Mouse (Mus musculus): ENCODE results near the gene Klf11. TPM values are rescaled to one million over a fixed set of nuclear protein-coding genes. Genes with fewer than 3 reads are reported as not detected.
"Not testable (repeated sequence)": the region's sequence is repeated elsewhere in the genome, so short reads cannot be mapped to it uniquely, and the experiment has no call there.

Gene Klf11
- polyA plus RNA-seq, 1 experiment from 2014 or later: 16.0 TPM

- ATAC-seq (ENCODE audit: insufficient read depth, low FRiP score, low TSS enrichment): no peak
- 79% methylated on average over 11 of the region's 11 CpGs for WGBS
- H3K27me3 ChIP-seq (ENCODE audit: control insufficient read depth, insufficient read depth, low read length): peaks cover 11% of the 10 kb centered on the region
- no peaks in the 10 kb centered on the region for H3K4me1 ChIP-seq (ENCODE audit: control insufficient read depth, insufficient read depth, low read length)
- no peak overlapping the region for H3K27ac ChIP-seq (ENCODE audit: low read depth, low read length)
- no peak overlapping the region for H3K9ac ChIP-seq (ENCODE audit: low read length)
- no peak overlapping the region for H3K4me2 ChIP-seq (ENCODE audit: low read depth)
- H3K4me3 ChIP-seq (ENCODE audit: low read depth, low read length): no peak overlapping the region
- H3K9me3 ChIP-seq (ENCODE audit: control insufficient read depth, low read length): no peaks in the 10 kb centered on the region
- DNase-seq (ENCODE audit: low spot score): no peak
- H3K36me3 ChIP-seq (ENCODE audit: control insufficient read depth, insufficient read depth, low read length): no peaks in the 10 kb centered on the region
Observed at GRCm38 (mm10) chr12:24686696-24687346, 35.7 kb downstream of the Klf11 start.

GRCm38 (mm10) chr12:24690351-24690750 is 39.3 kb downstream of the Klf11 start:
- H3K4me2 ChIP-seq (ENCODE audit: low read depth): no peak overlapping the region
- H3K4me3 ChIP-seq (ENCODE audit: low read depth, low read length): no peak overlapping the region
- no peak overlapping the region for H3K9ac ChIP-seq (ENCODE audit: low read length)
- no peak for DNase-seq (ENCODE audit: low spot score)
- ATAC-seq (ENCODE audit: insufficient read depth, low FRiP score, low TSS enrichment): no peak
- no peak overlapping the region for H3K27ac ChIP-seq (ENCODE audit: low read depth, low read length)
- 83% methylated on average over 3 of the region's 3 CpGs for WGBS
- no peaks in the 10 kb centered on the region for H3K4me1 ChIP-seq (ENCODE audit: control insufficient read depth, insufficient read depth, low read length)
- H3K27me3 ChIP-seq (ENCODE audit: control insufficient read depth, insufficient read depth, low read length): no peaks in the 10 kb centered on the region
- no peaks in the 10 kb centered on the region for H3K36me3 ChIP-seq (ENCODE audit: control insufficient read depth, insufficient read depth, low read length)
- no peaks in the 10 kb centered on the region for H3K9me3 ChIP-seq (ENCODE audit: control insufficient read depth, low read length)

GRCm38 (mm10) chr12:24696500-24697483 is 45.7 kb downstream of the Klf11 start:
- H3K4me2 ChIP-seq (ENCODE audit: low read depth): no peak overlapping the region

GRCm38 (mm10) chr12:24697484-24698204 is 46.6 kb downstream of the Klf11 start:
- ATAC-seq (ENCODE audit: insufficient read depth, low FRiP score, low TSS enrichment) (no peak; the same call in 1 of the 2 replicates), DNase-seq (ENCODE audit: low spot score) (no peak)
- H3K27ac ChIP-seq (ENCODE audit: low read depth, low read length): no peak overlapping the region
- H3K36me3 ChIP-seq (ENCODE audit: control insufficient read depth, insufficient read depth, low read length): no peaks in the 10 kb centered on the region
- 64% methylated on average over 8 of the region's 8 CpGs for WGBS
- 0 out of 2 replicates have a peak, but pooled peaks cover 2% of the 10 kb centered on the region for H3K27me3 ChIP-seq (ENCODE audit: control insufficient read depth, insufficient read depth, low read length)
- no peak overlapping the region for H3K9ac ChIP-seq (ENCODE audit: low read length)
- no peak overlapping the region for H3K4me2 ChIP-seq (ENCODE audit: low read depth)
- no peak overlapping the region for H3K4me3 ChIP-seq (ENCODE audit: low read depth, low read length)
- H3K9me3 ChIP-seq (ENCODE audit: control insufficient read depth, low read length): no peaks in the 10 kb centered on the region
- no peaks in the 10 kb centered on the region for H3K4me1 ChIP-seq (ENCODE audit: control insufficient read depth, insufficient read depth, low read length)

More at GRCm38 (mm10) chr12:24696500-24697483, 45.7 kb downstream of the Klf11 start:
- ATAC-seq (ENCODE audit: insufficient read depth, low FRiP score, low TSS enrichment) (peak; percentile 89), DNase-seq (ENCODE audit: low spot score) (peak; percentile 86)
- no peak overlapping the region for H3K27ac ChIP-seq (ENCODE audit: low read depth, low read length)
- no peak overlapping the region for H3K9ac ChIP-seq (ENCODE audit: low read length)
- no peak overlapping the region for H3K4me3 ChIP-seq (ENCODE audit: low read depth, low read length)
- H3K36me3 ChIP-seq (ENCODE audit: control insufficient read depth, insufficient read depth, low read length): no peaks in the 10 kb centered on the region
- 43% methylated on average over 16 of the region's 16 CpGs for WGBS
- H3K9me3 ChIP-seq (ENCODE audit: control insufficient read depth, low read length): no peaks in the 10 kb centered on the region
- no peaks in the 10 kb centered on the region for H3K4me1 ChIP-seq (ENCODE audit: control insufficient read depth, insufficient read depth, low read length)
- H3K27me3 ChIP-seq (ENCODE audit: control insufficient read depth, insufficient read depth, low read length): 0 out of 2 replicates have a peak, but pooled peaks cover 2% of the 10 kb centered on the region

- H3K4me2 ChIP-seq (ENCODE audit: low read depth): no peak overlapping the region
- no peak overlapping the region for H3K4me3 ChIP-seq (ENCODE audit: low read depth, low read length)
- ATAC-seq (ENCODE audit: insufficient read depth, low FRiP score, low TSS enrichment): no peak
- no peaks in the 10 kb centered on the region for H3K4me1 ChIP-seq (ENCODE audit: control insufficient read depth, insufficient read depth, low read length)
- H3K9me3 ChIP-seq (ENCODE audit: control insufficient read depth, low read length): no peaks in the 10 kb centered on the region
- no peak for DNase-seq (ENCODE audit: low spot score)
- no peaks in the 10 kb centered on the region for H3K36me3 ChIP-seq (ENCODE audit: control insufficient read depth, insufficient read depth, low read length)
- H3K9ac ChIP-seq (ENCODE audit: low read length): no peak overlapping the region
- H3K27me3 ChIP-seq (ENCODE audit: control insufficient read depth, insufficient read depth, low read length): 0 out of 2 replicates have a peak, but pooled peaks cover 2% of the 10 kb centered on the region
- no peak overlapping the region for H3K27ac ChIP-seq (ENCODE audit: low read depth, low read length)
- WGBS: 87% methylated on average over 3 of the region's 3 CpGs
Observed at GRCm38 (mm10) chr12:24698514-24698913, 47.4 kb downstream of the Klf11 start.

- no peak overlapping the region for H3K4me2 ChIP-seq (ENCODE audit: low read depth)
- ATAC-seq (ENCODE audit: insufficient read depth, low FRiP score, low TSS enrichment) (no peak), DNase-seq (ENCODE audit: low spot score) (no peak)
- no peaks in the 10 kb centered on the region for H3K9me3 ChIP-seq (ENCODE audit: control insufficient read depth, low read length)
- H3K27me3 ChIP-seq (ENCODE audit: control insufficient read depth, insufficient read depth, low read length): 0 out of 2 replicates have a peak, but pooled peaks cover 2% of the 10 kb centered on the region
- H3K27ac ChIP-seq (ENCODE audit: low read depth, low read length): no peak overlapping the region
- no peaks in the 10 kb centered on the region for H3K36me3 ChIP-seq (ENCODE audit: control insufficient read depth, insufficient read depth, low read length)
- 67% methylated on average over 10 of the region's 10 CpGs for WGBS
- H3K9ac ChIP-seq (ENCODE audit: low read length): no peak overlapping the region
- no peaks in the 10 kb centered on the region for H3K4me1 ChIP-seq (ENCODE audit: control insufficient read depth, insufficient read depth, low read length)
- no peak overlapping the region for H3K4me3 ChIP-seq (ENCODE audit: low read depth, low read length)
Observed at GRCm38 (mm10) chr12:24699578-24699977, 48.5 kb downstream of the Klf11 start.

- H3K27me3 ChIP-seq (ENCODE audit: control insufficient read depth, insufficient read depth, low read length): not testable (repeated sequence)
- 87% methylated on average over 9 of the region's 9 CpGs for WGBS
Observed at GRCm38 (mm10) chr12:24701621-24702020, 50.5 kb downstream of the Klf11 start.

GRCm38 (mm10) chr12:24703013-24703412 is 51.9 kb downstream of the Klf11 start:
- ATAC-seq (ENCODE audit: insufficient read depth, low FRiP score, low TSS enrichment): no peak
- peaks cover 8% of the 10 kb centered on the region; the same call in 1 of the 2 replicates for H3K4me1 ChIP-seq (ENCODE audit: control insufficient read depth, insufficient read depth, low read length)
- WGBS: 81% methylated on average over 3 of the region's 3 CpGs
- no peak overlapping the region for H3K27ac ChIP-seq (ENCODE audit: low read depth, low read length)
- no peaks in the 10 kb centered on the region for H3K9me3 ChIP-seq (ENCODE audit: control insufficient read depth, low read length)
- no peaks in the 10 kb centered on the region for H3K27me3 ChIP-seq (ENCODE audit: control insufficient read depth, insufficient read depth, low read length)
- no peak overlapping the region for H3K4me3 ChIP-seq (ENCODE audit: low read depth, low read length)
- DNase-seq (ENCODE audit: low spot score): no peak
- no peaks in the 10 kb centered on the region for H3K36me3 ChIP-seq (ENCODE audit: control insufficient read depth, insufficient read depth, low read length)
- no peak overlapping the region for H3K4me2 ChIP-seq (ENCODE audit: low read depth)
- no peak overlapping the region for H3K9ac ChIP-seq (ENCODE audit: low read length)

More at GRCm38 (mm10) chr12:24701621-24702020, 50.5 kb downstream of the Klf11 start:
- H3K36me3 ChIP-seq (ENCODE audit: control insufficient read depth, insufficient read depth, low read length); H3K27ac ChIP-seq (ENCODE audit: low read depth, low read length); H3K4me2 ChIP-seq (ENCODE audit: low read depth); H3K9ac ChIP-seq (ENCODE audit: low read length); ATAC-seq (ENCODE audit: insufficient read depth, low FRiP score, low TSS enrichment); H3K9me3 ChIP-seq (ENCODE audit: control insufficient read depth, low read length); H3K4me1 ChIP-seq (ENCODE audit: control insufficient read depth, insufficient read depth, low read length); DNase-seq (ENCODE audit: low spot score); H3K4me3 ChIP-seq (ENCODE audit: low read depth, low read length): not testable (repeated sequence)

Measured in neural tube, embryonic 11.5 days (tissue).